Mouse (Mus musculus): ENCODE data around the gene Tkfc. TPM values are rescaled to one million over a fixed set of nuclear protein-coding genes. Genes with fewer than 3 reads are reported as not detected.

Tkfc gene
- total RNA-seq (2022) = 10 to 100 TPM; 20.6 to 22.2 (median 21.3) TPM

GRCm38 (mm10) chr19:10605293-10605900, at the start of gene Tkfc, which contains the start of gene Ddb1:
Tkfc (minus strand) TSS chr19:10605654.
Ddb1 (plus strand) TSS chr19:10605327.
- DNase-seq = peak; percentile 97

GRCm38 (mm10) chr19:10648156-10648555, 42.7 kb upstream of the Tkfc start:
- DNase-seq = no peak

GRCm38 (mm10) chr19:10645616-10646015, 40.2 kb upstream of the Tkfc start:
- peak; percentile 40 for DNase-seq

GRCm38 (mm10) chr19:10640589-10641378, 35.3 kb upstream of the Tkfc start:
- DNase-seq = no peak

- no peak for DNase-seq
Measured at GRCm38 (mm10) chr19:10640080-10640479, 34.6 kb upstream of the Tkfc start.

GRCm38 (mm10) chr19:10637840-10638239, 32.4 kb upstream of the Tkfc start:
- DNase-seq = no peak

GRCm38 (mm10) chr19:10634872-10635318, 29.4 kb upstream of the Tkfc start:
- peak; percentile 34 for DNase-seq

- DNase-seq = peak; percentile 28
Measured at GRCm38 (mm10) chr19:10634106-10634871, 28.8 kb upstream of the Tkfc start, which contains the start of gene Vwce. Vwce (plus strand) TSS chr19:10634213.

- DNase-seq = no peak
Measured at GRCm38 (mm10) chr19:10608573-10609240, 3.3 kb upstream of the Tkfc start.

- DNase-seq = no peak
Measured at GRCm38 (mm10) chr19:10605901-10606622, 608 bp upstream of the Tkfc start.

GRCm38 (mm10) chr19:10604534-10604933, 920 bp downstream of the Tkfc start:
- DNase-seq = no peak

GRCm38 (mm10) chr19:10603660-10604523, 1.6 kb downstream of the Tkfc start:
- no peak for DNase-seq

GRCm38 (mm10) chr19:10602787-10603186, 2.7 kb downstream of the Tkfc start:
- peak; percentile 76 for DNase-seq

GRCm38 (mm10) chr19:10602247-10602769, 3.1 kb downstream of the Tkfc start:
- DNase-seq = peak; percentile 24

- DNase-seq = no peak
Measured at GRCm38 (mm10) chr19:10599648-10600047, 5.8 kb downstream of the Tkfc start.

- no peak for DNase-seq
Measured at GRCm38 (mm10) chr19:10598188-10598587, 7.3 kb downstream of the Tkfc start.

- DNase-seq = no peak
Measured at GRCm38 (mm10) chr19:10591659-10592377, 13.6 kb downstream of the Tkfc start.

- DNase-seq = no peak
Measured at GRCm38 (mm10) chr19:10590301-10590700, 15.2 kb downstream of the Tkfc start.

- DNase-seq = no peak
Measured at GRCm38 (mm10) chr19:10589127-10589857, 16.2 kb downstream of the Tkfc start.

Data from adrenal gland, adult 8-10 months (tissue).